Mouse (Mus musculus): ENCODE results near the gene Dctn1. TPM values are rescaled to one million over a fixed set of nuclear protein-coding genes. Genes with fewer than 3 reads are reported as not detected.

Gene Dctn1
- polyA plus RNA-seq, 1 experiment from 2014 or later: 87.7 TPM

- peak overlapping the region; percentile 83 for H3K4me2 ChIP-seq
- no peak for ATAC-seq (ENCODE audit: insufficient number of reproducible peaks, insufficient read depth, low FRiP score, low TSS enrichment, low read depth)
- H3K27ac ChIP-seq: peak overlapping the region; percentile 64; the same call in 1 of the 2 replicates
- peak overlapping the region; percentile 81 for H3K4me3 ChIP-seq
- under 1% methylated on average over 30 of the region's 30 CpGs for WGBS
- H3K4me1 ChIP-seq: peaks cover 34% of the 10 kb centered on the region
- no peaks in the 10 kb centered on the region for H3K9me3 ChIP-seq
- H3K27me3 ChIP-seq: no peaks in the 10 kb centered on the region
- peak overlapping the region; percentile 83 for H3K9ac ChIP-seq
- peaks cover under 1% of the 10 kb centered on the region; the same call in 1 of the 2 replicates for H3K36me3 ChIP-seq
These were observed 40.8 kb upstream of the Dctn1 start for GRCm38 (mm10) chr6:83124851-83125312.

GRCm38 (mm10) chr6:83125331-83125730 lies 40.4 kb upstream of the Dctn1 start, which contains the start of gene Ino80b:
Gene Ino80b (minus strand): TSS chr6:83125431.
- 22% methylated on average over 5 of the region's 5 CpGs for WGBS

GRCm38 (mm10) chr6:83127419-83127818 lies 38.3 kb upstream of the Dctn1 start:
- Histone ChIP-seq H3K27ac (no peak overlapping the region), H3K4me1 (peaks cover 26% of the 10 kb centered on the region), H3K36me3 (no peaks in the 10 kb centered on the region), H3K9me3 (no peaks in the 10 kb centered on the region), H3K4me3 (no peak overlapping the region), H3K27me3 (no peaks in the 10 kb centered on the region), H3K4me2 (no peak overlapping the region), H3K9ac (no peak overlapping the region)
- WGBS: 90% methylated on average over 5 of the region's 5 CpGs
- ATAC-seq (ENCODE audit: insufficient number of reproducible peaks, insufficient read depth, low FRiP score, low TSS enrichment, low read depth): no peak

More at GRCm38 (mm10) chr6:83125331-83125730, 40.4 kb upstream of the Dctn1 start, which contains the start of gene Ino80b:
- peak within 1 kb of the TSS; percentile 83 for H3K4me2 ChIP-seq
- no peak for ATAC-seq (ENCODE audit: insufficient number of reproducible peaks, insufficient read depth, low FRiP score, low TSS enrichment, low read depth)
- no peaks in the 10 kb centered on the region for H3K27me3 ChIP-seq
- peak within 1 kb of the TSS; percentile 81 for H3K4me3 ChIP-seq
- H3K27ac ChIP-seq: peak within 1 kb of the TSS; percentile 64; the same call in 1 of the 2 replicates
- H3K9me3 ChIP-seq: no peaks in the 10 kb centered on the region
- H3K36me3 ChIP-seq: no peaks in the 10 kb centered on the region
- peak within 1 kb of the TSS; percentile 83 for H3K9ac ChIP-seq
- peaks cover 30% of the 10 kb centered on the region for H3K4me1 ChIP-seq

GRCm38 (mm10) chr6:83131469-83132034 lies 34.2 kb upstream of the Dctn1 start:
- peaks cover 18% of the 10 kb centered on the region for H3K4me1 ChIP-seq
- no peaks in the 10 kb centered on the region for H3K27me3 ChIP-seq
- no peaks in the 10 kb centered on the region for H3K36me3 ChIP-seq
- H3K27ac ChIP-seq: no peak overlapping the region
- 79% methylated on average over 6 of the region's 6 CpGs for WGBS
- no peak overlapping the region for H3K4me2 ChIP-seq
- no peak for ATAC-seq (ENCODE audit: insufficient number of reproducible peaks, insufficient read depth, low FRiP score, low TSS enrichment, low read depth)
- no peak overlapping the region for H3K9ac ChIP-seq
- no peak overlapping the region for H3K4me3 ChIP-seq
- H3K9me3 ChIP-seq: no peaks in the 10 kb centered on the region

GRCm38 (mm10) chr6:83132176-83132919 lies 33.4 kb upstream of the Dctn1 start:
- Histone ChIP-seq H3K4me2 (no peak overlapping the region), H3K4me3 (no peak overlapping the region), H3K27me3 (no peaks in the 10 kb centered on the region), H3K4me1 (peaks cover 20% of the 10 kb centered on the region), H3K9me3 (no peaks in the 10 kb centered on the region), H3K9ac (no peak overlapping the region), H3K27ac (no peak overlapping the region), H3K36me3 (no peaks in the 10 kb centered on the region)
- 86% methylated on average over 9 of the region's 9 CpGs for WGBS
- no peak for ATAC-seq (ENCODE audit: insufficient number of reproducible peaks, insufficient read depth, low FRiP score, low TSS enrichment, low read depth)

- H3K9ac ChIP-seq: no peak overlapping the region
- WGBS: 64% methylated on average over 3 of the region's 3 CpGs
- H3K27ac ChIP-seq: no peak overlapping the region
- no peak overlapping the region for H3K4me3 ChIP-seq
- peaks cover 35% of the 10 kb centered on the region for H3K4me1 ChIP-seq
- no peak for ATAC-seq (ENCODE audit: insufficient number of reproducible peaks, insufficient read depth, low FRiP score, low TSS enrichment, low read depth)
- no peak overlapping the region for H3K4me2 ChIP-seq
- no peaks in the 10 kb centered on the region for H3K27me3 ChIP-seq
- no peaks in the 10 kb centered on the region for H3K36me3 ChIP-seq
- no peaks in the 10 kb centered on the region for H3K9me3 ChIP-seq
These were observed 31.5 kb upstream of the Dctn1 start for GRCm38 (mm10) chr6:83134226-83134625.

- H3K27ac ChIP-seq: peak within 1 kb of the TSS; percentile 100
- H3K9me3 ChIP-seq: no peaks in the 10 kb centered on the region
- H3K9ac ChIP-seq: peak within 1 kb of the TSS; percentile 87
- no peak for ATAC-seq (ENCODE audit: insufficient number of reproducible peaks, insufficient read depth, low FRiP score, low TSS enrichment, low read depth)
- no peaks in the 10 kb centered on the region for H3K36me3 ChIP-seq
- H3K4me2 ChIP-seq: peak within 1 kb of the TSS; percentile 79
- peak within 1 kb of the TSS; percentile 51 for H3K4me3 ChIP-seq
- 61% methylated on average over 7 of the region's 7 CpGs for WGBS
- no peaks in the 10 kb centered on the region for H3K27me3 ChIP-seq
- peaks cover 43% of the 10 kb centered on the region for H3K4me1 ChIP-seq
These were observed 30.7 kb upstream of the Dctn1 start, which contains the start of gene Rtkn for GRCm38 (mm10) chr6:83134951-83135513. Gene Rtkn (plus strand): TSS chr6:83135463.

GRCm38 (mm10) chr6:83135571-83136161 lies 30.1 kb upstream of the Dctn1 start:
- Histone ChIP-seq H3K9me3 (no peaks in the 10 kb centered on the region), H3K27ac (peak overlapping the region; percentile 100), H3K4me1 (peaks cover 45% of the 10 kb centered on the region), H3K4me3 (peak overlapping the region; percentile 51), H3K4me2 (peak overlapping the region; percentile 79), H3K9ac (peak overlapping the region; percentile 87), H3K27me3 (no peaks in the 10 kb centered on the region), H3K36me3 (no peaks in the 10 kb centered on the region)
- ATAC-seq (ENCODE audit: insufficient number of reproducible peaks, insufficient read depth, low FRiP score, low TSS enrichment, low read depth): no peak
- WGBS: 3% methylated on average over 37 of the region's 37 CpGs

GRCm38 (mm10) chr6:83136291-83136880 lies 29.3 kb upstream of the Dctn1 start:
- H3K4me2 ChIP-seq: peak overlapping the region; percentile 79
- no peaks in the 10 kb centered on the region for H3K27me3 ChIP-seq
- H3K27ac ChIP-seq: peak overlapping the region; percentile 100
- peak overlapping the region; percentile 51 for H3K4me3 ChIP-seq
- 10% methylated on average over 5 of the region's 5 CpGs for WGBS
- H3K9ac ChIP-seq: peak overlapping the region; percentile 87
- 0 out of 2 replicates have a peak, but pooled peaks have one; percentile 1 for ATAC-seq (ENCODE audit: insufficient number of reproducible peaks, insufficient read depth, low FRiP score, low TSS enrichment, low read depth)
- no peaks in the 10 kb centered on the region for H3K36me3 ChIP-seq
- H3K4me1 ChIP-seq: peaks cover 48% of the 10 kb centered on the region
- no peaks in the 10 kb centered on the region for H3K9me3 ChIP-seq

- Histone ChIP-seq H3K27me3 (no peaks in the 10 kb centered on the region), H3K36me3 (no peaks in the 10 kb centered on the region), H3K4me1 (peaks cover 54% of the 10 kb centered on the region), H3K9me3 (no peaks in the 10 kb centered on the region), H3K4me2 (peak overlapping the region; percentile 79), H3K27ac (peak overlapping the region; percentile 100), H3K9ac (peak overlapping the region; percentile 87), H3K4me3 (peak overlapping the region; percentile 51)
- ATAC-seq (ENCODE audit: insufficient number of reproducible peaks, insufficient read depth, low FRiP score, low TSS enrichment, low read depth): peak; percentile 82
- under 1% methylated on average over 26 of the region's 26 CpGs for WGBS
These were observed 28.7 kb upstream of the Dctn1 start for GRCm38 (mm10) chr6:83136881-83137575.

Measured in embryonic facial prominence, embryonic 13.5 days (tissue).